Mouse (Mus musculus) lung, postnatal 4 days (tissue): Measurements from ENCODE around the gene Ephx3.
"Not testable (repeated sequence)": the region's sequence is repeated elsewhere in the genome, so short reads cannot be mapped to it uniquely, and the experiment has no call there.

Experiments
- DNase-seq, 2 experiments: peaks; one replicate each; pipeline ENCODE4 v3.0.0; 2021

Gene Ephx3

DNA sequence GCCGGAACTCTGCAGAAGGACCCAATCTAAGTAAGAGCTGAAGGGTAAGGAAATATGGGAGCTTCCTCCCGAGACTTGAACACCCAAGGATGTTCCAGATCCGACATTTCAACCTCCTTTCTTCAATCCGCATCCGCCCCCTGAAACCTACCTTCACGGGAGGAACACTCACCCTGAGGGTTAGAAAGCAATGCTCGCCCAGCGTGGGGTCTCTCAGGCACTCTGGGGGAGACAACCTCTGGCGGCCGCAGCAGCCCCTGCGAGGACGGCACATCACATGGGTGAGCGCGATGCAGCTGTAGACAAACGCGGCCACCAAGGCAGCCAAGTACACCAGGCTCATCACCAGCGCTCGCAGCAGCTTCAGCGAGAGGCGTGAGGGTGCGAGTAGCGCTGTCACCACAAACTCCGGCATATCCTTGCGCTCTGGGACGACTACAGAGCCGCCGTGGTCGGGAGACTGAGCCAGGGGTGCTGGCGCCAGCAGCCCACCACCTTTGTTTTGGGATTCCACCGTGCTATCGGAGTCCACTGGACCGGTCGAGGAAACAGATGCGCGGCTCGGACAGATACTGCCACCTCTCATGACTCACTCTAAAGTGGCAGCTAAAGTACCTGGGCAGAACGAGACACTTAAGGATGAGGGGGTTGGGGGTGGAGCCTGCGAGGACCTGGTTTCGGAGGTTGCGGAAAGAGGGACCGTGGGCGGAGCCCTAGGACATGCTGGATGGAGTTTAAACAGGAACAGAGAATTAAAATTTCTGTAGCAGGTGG, at the start of gene Ephx3:
TSS of gene Ephx3 (minus strand) at position 687 of the 774 bp plus-strand sequence.
- peak; percentile 41 to 50 for DNase-seq

DNA sequence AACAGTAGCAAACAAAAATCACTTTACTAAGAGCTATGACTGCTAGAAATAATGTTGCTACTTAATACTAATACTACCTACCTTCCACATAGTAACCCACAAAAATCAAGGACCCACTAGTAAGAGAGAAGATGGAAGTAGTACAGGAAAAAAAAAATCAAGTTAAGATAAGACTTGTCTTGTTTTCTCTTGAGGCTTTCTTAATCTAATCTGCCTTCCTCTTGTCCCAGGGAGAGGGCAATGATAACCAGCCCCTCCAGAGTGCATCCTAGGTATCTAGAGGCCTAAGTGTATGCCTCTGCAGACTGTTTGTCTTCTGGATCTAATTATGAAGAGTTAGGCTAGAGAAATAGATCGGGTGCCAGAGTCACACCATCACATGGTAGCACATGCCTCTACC, 49.2 kb upstream of the Ephx3 start:
- no peak for DNase-seq

DNA sequence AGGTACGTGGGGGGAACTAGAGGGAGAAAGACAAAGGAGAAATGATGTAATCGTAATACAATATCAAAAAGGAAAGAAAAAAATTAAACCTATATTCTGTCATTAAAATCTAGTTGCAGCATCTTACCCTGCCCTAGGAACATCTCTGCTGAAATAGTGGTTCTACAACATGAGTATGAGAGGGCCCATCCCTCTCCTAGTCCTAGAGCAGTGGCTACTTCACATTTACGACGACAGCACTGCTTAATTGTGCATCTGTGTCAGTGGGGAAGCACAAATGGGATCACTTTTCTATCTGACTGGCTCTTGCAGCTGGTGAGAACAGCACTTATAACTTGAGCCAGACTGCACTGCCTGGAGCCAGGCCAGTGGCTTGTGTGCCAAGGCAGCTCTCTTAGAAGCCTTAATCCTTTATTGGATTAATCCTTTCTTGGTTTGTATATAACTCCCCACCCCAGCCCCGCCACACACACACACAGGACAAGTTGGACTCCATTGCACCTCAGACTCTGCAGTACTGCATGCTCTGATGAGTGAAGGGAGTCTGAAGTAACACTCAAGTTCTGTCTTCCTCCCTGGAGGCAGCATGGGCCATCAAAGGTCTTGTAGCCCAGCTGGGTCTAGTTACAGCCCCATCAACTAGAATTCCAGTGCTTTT, 46.3 kb upstream of the Ephx3 start:
- peak; percentile 60 to 80 for DNase-seq

- DNase-seq: no peak
Measured at GRCm38 (mm10) chr17:32233174-32233573, 43.8 kb upstream of the Ephx3 start.

DNA sequence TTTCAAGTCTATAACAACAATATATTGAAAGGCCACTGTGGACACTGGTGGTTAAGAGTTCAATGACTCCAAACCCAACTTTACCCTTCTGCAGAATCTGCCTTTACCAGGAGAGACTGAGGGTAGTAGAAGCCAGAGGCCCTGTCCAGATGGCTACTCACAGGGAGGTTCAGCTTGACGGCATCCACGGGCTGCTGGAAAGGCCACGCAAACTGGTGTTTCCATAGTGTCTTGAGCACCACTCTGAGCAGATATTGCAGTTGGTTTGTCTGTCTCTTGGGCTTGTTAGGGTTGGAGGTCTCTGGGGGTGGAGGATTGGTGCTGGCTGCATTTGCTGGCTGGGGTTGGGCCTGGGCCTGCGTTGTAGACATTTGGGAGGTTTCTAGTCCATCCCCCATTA, 39.9 kb upstream of the Ephx3 start:
- no peak for DNase-seq

- DNase-seq: no peak
Measured at GRCm38 (mm10) chr17:32220873-32221272, 31.5 kb upstream of the Ephx3 start.

DNA sequence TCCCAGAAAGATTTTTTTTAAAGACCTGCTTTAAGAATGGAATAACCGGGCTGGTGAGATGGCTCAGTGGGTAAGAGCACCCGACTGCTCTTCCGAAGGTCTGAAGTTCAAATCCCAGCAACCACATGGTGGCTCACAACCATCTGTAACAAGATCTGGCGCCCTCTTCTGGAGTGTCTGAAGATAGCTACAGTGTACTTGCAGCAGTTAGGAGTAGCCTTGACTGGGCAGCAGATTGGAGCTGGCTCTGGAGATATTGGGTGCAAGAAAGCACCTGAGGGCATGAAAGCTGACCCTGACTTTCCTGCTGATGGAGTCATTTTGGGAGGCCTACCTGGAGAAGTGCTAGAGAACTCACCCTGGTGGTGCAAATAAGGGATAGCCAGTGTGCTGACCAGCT, 26.2 kb upstream of the Ephx3 start:
- DNase-seq: not testable (repeated sequence)

GRCm38 (mm10) chr17:32211554-32211953, 22.2 kb upstream of the Ephx3 start:
- DNase-seq: not testable (repeated sequence)

DNA sequence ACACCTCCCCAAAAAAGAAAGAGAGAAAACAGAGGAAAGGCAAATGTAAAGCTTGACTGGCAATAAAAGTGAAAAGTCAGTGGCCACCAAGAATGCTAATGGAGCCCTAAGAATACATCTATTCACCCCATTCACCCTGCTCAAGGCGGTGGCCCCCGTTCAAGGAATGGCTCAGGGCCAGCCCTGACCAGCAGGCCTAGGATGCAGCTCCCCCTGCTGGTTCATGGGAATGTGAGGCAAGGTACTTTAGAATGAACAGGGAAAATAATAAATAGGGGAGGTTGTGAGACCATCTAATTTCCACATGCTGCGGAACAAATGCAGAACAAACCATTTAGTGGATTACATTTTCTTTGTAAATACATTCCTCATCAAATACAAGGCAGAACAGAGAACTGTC, 20.4 kb upstream of the Ephx3 start:
- peak; percentile 60 to 70 for DNase-seq

- DNase-seq: peak; percentile 54 to 76
Measured at GRCm38 (mm10) chr17:32209144-32209543, 19.8 kb upstream of the Ephx3 start.

- peak; percentile 52 to 73 for DNase-seq
Measured at GRCm38 (mm10) chr17:32207586-32208245, 18.4 kb upstream of the Ephx3 start.

GRCm38 (mm10) chr17:32205345-32205744, 16.0 kb upstream of the Ephx3 start:
- DNase-seq: no peak

DNA sequence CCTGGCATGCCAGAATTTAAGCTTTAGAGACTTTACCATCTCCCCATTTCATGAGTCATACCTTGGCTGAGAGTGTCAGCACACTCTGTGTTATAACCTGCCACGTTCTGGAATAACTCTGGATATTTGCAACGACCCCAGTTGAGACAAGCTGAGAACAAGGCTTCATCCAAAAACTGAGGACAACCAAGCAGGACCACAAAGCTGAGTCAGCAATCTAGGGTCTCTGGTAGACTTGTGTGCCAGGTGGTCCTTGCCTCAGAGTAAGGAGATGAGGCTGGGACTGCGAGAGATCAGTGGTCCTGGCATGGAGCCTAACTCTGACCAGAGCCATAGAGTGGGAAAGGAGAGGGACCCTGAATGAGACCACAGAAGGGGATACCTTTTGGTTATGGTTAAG, 13.6 kb upstream of the Ephx3 start:
- no peak for DNase-seq

- no peak for DNase-seq
Measured at GRCm38 (mm10) chr17:32201086-32201485, 11.7 kb upstream of the Ephx3 start.

GRCm38 (mm10) chr17:32199796-32200195, 10.4 kb upstream of the Ephx3 start:
- no peak for DNase-seq

- no peak for DNase-seq
Measured at GRCm38 (mm10) chr17:32197156-32197555, 7.8 kb upstream of the Ephx3 start.

DNA sequence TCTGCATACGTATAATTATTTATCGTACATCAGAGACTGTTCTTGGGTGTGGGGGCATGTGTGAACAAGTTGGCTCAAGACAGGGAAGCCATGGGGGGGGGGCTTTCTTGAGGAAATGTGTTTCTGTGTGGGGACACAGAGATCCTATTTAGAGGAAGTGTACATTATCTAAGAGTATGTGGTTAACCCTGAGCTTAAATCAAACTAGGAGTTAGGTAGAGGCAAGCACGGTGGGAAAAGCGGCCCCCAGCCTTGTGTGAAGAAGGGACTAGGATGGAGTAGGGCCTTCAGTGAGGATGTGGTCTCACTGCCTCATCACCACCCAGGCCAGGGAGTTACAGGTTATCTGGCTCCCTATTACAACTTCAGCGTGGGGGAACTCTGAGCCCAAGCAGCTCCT, 6.4 kb upstream of the Ephx3 start:
- DNase-seq: no peak

DNA sequence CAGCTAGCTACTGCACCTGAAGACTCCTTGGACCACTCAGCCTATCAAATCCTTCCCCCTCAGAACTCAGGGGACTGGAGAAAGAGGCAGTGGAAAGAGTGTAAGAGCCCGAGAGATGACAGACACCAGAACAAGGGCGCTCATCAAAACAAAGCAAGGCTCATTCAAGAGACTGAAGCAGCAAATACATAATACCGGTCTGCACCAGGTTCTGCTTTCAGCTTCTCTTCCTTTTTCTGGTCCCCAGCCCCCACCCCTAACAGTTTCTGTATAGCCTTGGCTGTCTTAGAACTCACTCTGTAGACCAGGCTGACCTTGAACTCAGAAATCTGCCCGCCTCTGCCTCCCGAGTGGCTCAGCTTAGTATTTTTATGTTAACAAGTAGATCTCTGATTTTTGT, 3.7 kb upstream of the Ephx3 start:
- no peak for DNase-seq

DNA sequence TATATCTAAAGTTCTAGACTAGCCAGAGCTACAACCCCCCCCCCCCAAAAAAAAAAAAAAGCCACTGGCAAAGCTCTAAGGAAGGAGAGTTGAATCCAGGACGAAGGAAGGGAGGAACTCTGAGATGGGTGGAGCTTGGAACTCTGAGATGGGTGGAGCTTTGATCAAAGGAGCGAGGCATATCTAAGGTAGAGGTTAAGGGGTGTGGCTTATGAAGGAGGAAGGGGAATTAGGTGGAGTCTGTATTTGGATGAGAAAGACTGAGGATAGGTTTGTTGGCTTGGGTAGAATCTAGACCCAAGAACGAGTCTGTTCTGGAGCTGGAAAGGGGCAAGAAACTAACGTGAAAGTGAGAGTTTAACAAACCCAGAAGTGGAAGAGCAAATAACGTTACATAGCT, 501 bp upstream of the Ephx3 start:
- no peak for DNase-seq

- DNase-seq: no peak
Measured at GRCm38 (mm10) chr17:32183017-32183416, 6.3 kb downstream of the Ephx3 start.

DNA sequence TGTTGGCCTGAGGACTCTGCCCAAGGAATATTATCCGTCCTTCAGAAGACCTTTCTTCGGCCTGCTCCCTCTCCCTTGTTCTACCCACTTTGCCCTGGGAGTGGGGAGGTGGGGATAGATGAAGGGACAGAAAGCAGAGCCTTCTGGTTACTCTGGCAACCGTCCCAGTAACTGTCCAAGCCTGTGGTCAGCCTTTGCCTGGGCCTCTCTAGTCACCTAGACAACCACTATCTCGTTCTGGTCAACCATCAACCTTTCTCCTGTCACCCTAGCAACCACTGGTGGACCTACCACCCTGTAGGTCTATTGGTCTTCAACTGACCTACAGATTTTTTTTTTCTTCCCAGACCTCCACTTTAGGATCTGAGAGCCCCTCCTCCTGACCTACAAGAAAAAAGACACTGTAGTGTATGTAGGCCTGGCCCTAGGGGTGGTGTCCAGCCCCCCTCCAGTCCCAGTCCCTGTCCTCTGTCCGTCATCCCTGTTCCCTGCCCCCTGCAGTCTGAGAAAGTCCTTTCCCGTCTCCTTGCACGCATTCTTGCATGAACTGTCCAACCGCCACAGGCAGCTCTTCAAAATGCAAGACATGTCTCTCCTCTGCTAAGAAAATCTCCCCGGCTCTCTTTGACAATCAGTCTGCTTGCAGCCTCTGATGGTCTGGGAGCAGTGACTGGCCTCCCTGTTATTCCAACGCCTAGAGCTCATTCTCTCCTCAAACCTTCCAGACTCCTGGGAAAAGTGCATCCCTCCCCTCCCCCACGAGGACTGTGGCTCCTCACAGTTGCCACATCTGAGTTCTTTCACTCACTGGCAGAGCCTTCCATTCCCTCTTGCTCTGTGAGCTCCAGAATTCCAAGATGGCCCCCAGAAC, 9.5 kb downstream of the Ephx3 start:
- DNase-seq: no peak

GRCm38 (mm10) chr17:32176919-32177318, 12.4 kb downstream of the Ephx3 start:
- DNase-seq: no peak

- DNase-seq: peak; percentile 60 to 84
Measured at GRCm38 (mm10) chr17:32173166-32173565, 16.2 kb downstream of the Ephx3 start.
